Mouse (Mus musculus): ENCODE data around the gene Gm49450. TPM values are rescaled to one million over a fixed set of nuclear protein-coding genes. Genes with fewer than 3 reads are reported as not detected.
A peak's percentile ranks its signal among the peaks of the same experiment; 100 is the strongest.

The Gm49450 gene
- polyA plus RNA-seq, 1 experiment = 183 TPM

DNA sequence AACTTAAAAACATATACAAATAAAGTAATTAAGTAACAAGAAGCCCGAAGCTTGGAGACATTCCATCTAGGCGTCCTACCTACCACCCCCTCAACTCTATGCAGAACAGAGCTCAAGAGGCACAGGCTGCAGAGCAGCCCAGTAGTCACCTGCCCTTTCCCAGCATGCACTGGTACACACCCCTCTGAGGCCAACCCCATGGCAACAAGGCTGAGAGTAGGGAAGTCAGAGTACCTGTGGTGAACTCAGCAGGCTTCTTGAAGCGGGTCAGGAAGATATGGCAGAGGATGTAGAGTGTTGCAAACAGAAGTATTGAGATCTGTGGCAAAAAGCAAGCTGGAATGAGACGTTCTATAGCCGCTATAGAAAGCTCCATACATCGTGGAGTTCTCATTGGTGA lies 38.4 kb downstream of the Gm49450 start:
- TF ChIP-seq CTCF (IDR thresholded peaks at IDR 0.05; ENCODE audit: borderline replicate concordance, extremely low read depth, insufficient read depth, insufficient read length) (no peak), POLR2A (IDR thresholded peaks at IDR 0.05; ENCODE audit: borderline replicate concordance, extremely low read depth, insufficient read depth, insufficient read length, poor library complexity, severe bottlenecking) (no peak)

GRCm38 (mm10) chr15:98904692-98905091 lies 48.7 kb downstream of the Gm49450 start:
- DNase-seq (ENCODE audit: low read depth) = peak; percentile 67
- TF ChIP-seq POLR2A (IDR thresholded peaks at IDR 0.05; ENCODE audit: borderline replicate concordance, extremely low read depth, insufficient read depth, insufficient read length, poor library complexity, severe bottlenecking) = no peak
- TF ChIP-seq CTCF (IDR thresholded peaks at IDR 0.05; ENCODE audit: borderline replicate concordance, extremely low read depth, insufficient read depth, insufficient read length) = peak; percentile 81

More for the DNA sequence above, 38.4 kb downstream of the Gm49450 start:
- no peak for DNase-seq (ENCODE audit: low read depth)

DNA sequence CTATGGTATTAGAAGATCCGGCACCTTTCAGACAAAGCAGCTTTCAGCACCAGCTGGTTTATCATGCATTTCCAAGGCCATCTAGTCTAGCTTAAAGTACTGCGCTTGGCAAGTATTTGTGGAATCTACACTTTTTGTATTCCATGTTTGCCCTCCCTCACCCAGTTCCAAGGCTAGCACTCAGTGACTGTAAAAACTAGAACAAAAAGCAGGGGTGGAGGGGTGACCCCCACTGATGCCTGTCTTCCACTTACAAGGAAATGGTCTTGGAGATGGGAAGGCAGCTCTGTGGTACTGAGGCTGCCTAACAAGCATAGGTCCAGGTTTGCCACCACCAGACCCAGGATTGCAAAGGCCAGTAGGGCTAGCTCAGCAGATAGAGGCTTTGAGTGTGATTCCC lies 50.8 kb downstream of the Gm49450 start:
- no peak for DNase-seq (ENCODE audit: low read depth)

DNA sequence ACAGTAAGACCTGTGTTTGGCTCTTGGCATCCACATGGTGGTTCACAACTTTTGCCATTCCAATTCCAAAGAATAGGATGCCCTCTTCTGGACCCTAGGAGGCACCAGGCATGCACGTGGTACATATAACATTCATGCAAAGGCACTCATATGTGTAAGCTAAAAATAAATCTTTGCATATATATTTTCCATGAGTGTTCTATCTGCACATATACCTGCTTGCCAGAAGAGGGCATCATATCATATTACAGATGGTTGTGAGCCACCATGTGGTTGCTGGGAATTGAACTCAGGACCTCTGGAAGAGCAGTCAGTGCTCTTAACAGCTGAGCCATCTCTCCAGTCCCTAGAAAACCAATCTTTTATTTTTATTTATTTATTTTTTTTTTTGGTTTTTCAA lies 51.8 kb downstream of the Gm49450 start:
- TF ChIP-seq CTCF (IDR thresholded peaks at IDR 0.05; ENCODE audit: borderline replicate concordance, extremely low read depth, insufficient read depth, insufficient read length) = no peak
- no peak for TF ChIP-seq POLR2A (IDR thresholded peaks at IDR 0.05; ENCODE audit: borderline replicate concordance, extremely low read depth, insufficient read depth, insufficient read length, poor library complexity, severe bottlenecking)
- no peak for DNase-seq (ENCODE audit: low read depth)

More for the DNA sequence above, 50.8 kb downstream of the Gm49450 start:
- TF ChIP-seq CTCF (IDR thresholded peaks at IDR 0.05; ENCODE audit: borderline replicate concordance, extremely low read depth, insufficient read depth, insufficient read length) (no peak), POLR2A (IDR thresholded peaks at IDR 0.05; ENCODE audit: borderline replicate concordance, extremely low read depth, insufficient read depth, insufficient read length, poor library complexity, severe bottlenecking) (no peak)

DNA sequence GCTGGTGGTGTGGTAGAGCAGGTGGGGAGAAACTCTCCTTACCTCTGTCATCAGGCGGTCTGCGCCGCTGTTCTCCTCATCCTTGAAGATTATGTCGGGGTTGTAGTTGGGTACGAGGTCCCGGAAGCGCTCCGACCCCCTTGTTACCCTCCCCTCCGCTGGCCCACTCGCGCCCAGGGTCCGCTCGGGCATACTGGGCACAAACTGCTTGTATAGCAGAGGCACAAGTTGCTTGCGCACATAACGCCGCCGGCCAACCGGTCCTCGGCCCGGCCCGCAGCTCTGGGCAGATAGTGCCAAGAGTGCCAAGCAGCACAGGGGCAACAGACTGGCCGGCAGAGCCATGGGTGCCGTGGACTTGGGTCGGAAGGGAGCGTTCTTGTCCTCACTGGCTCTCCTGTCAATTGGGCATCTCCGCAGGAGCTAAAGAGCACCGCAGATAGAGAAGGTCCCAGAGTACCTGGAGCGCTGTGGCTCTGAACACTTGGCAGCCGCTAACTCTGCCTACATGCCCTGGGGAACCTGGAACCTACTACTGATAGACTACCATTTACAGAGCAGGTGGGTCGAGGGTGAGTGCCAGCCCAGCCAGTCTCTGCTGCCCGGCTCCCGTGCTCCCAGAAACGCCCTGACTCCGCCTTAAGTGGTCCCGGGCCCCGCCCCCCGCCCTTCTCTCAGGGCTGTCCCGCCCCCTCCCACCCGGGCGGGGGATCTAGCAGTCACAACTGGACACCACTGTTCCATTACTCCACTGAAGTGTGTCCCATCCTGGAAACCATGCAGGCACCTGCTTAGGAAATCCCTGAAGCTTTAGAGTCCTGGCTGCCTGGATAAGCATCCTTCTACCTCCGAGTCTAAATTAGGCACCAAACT lies 55.2 kb downstream of the Gm49450 start, which contains the start of gene Dhh:
Gene Dhh (minus strand): TSS at position 613 of the 873 bp plus-strand sequence.
- TF ChIP-seq POLR2A (IDR thresholded peaks at IDR 0.05; ENCODE audit: borderline replicate concordance, extremely low read depth, insufficient read depth, insufficient read length, poor library complexity, severe bottlenecking) (no peak), CTCF (IDR thresholded peaks at IDR 0.05; ENCODE audit: borderline replicate concordance, extremely low read depth, insufficient read depth, insufficient read length) (no peak)
- DNase-seq (ENCODE audit: low read depth) = peak; percentile 24

DNA sequence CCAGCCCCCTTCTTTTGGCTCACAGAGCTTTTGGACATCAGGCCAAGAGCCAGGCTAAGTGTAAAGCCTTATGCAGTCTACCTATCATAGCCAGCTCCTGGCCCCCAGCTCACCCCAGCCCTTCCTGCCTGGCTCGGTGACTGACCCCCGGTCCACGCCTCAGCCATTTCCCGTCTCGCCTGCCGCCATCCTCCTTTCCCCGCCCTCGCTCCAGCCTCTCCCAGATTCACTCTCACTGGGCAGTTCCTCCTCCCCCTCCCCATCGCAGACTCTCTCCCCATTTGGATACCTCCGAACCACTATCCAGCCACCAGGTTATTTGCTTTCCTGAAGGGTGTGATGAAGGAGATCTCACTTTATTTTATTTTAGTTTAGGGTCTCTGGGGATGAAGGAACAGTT lies 55.9 kb downstream of the Gm49450 start:
- no peak for TF ChIP-seq CTCF (IDR thresholded peaks at IDR 0.05; ENCODE audit: borderline replicate concordance, extremely low read depth, insufficient read depth, insufficient read length)
- no peak for TF ChIP-seq POLR2A (IDR thresholded peaks at IDR 0.05; ENCODE audit: borderline replicate concordance, extremely low read depth, insufficient read depth, insufficient read length, poor library complexity, severe bottlenecking)

GRCm38 (mm10) chr15:98895635-98896589 lies 57.4 kb downstream of the Gm49450 start:
- DNase-seq (ENCODE audit: low read depth) = peak; percentile 58
- TF ChIP-seq POLR2A (IDR thresholded peaks at IDR 0.05; ENCODE audit: borderline replicate concordance, extremely low read depth, insufficient read depth, insufficient read length, poor library complexity, severe bottlenecking) = no peak
- no peak for TF ChIP-seq CTCF (IDR thresholded peaks at IDR 0.05; ENCODE audit: borderline replicate concordance, extremely low read depth, insufficient read depth, insufficient read length)

More for the DNA sequence above, 55.9 kb downstream of the Gm49450 start:
- DNase-seq (ENCODE audit: low read depth) = no peak

- DNase-seq (ENCODE audit: low read depth) = no peak
- no peak for TF ChIP-seq POLR2A (IDR thresholded peaks at IDR 0.05; ENCODE audit: borderline replicate concordance, extremely low read depth, insufficient read depth, insufficient read length, poor library complexity, severe bottlenecking)
- TF ChIP-seq CTCF (IDR thresholded peaks at IDR 0.05; ENCODE audit: borderline replicate concordance, extremely low read depth, insufficient read depth, insufficient read length) = no peak
These were observed 58.4 kb downstream of the Gm49450 start for GRCm38 (mm10) chr15:98894746-98895634.

DNA sequence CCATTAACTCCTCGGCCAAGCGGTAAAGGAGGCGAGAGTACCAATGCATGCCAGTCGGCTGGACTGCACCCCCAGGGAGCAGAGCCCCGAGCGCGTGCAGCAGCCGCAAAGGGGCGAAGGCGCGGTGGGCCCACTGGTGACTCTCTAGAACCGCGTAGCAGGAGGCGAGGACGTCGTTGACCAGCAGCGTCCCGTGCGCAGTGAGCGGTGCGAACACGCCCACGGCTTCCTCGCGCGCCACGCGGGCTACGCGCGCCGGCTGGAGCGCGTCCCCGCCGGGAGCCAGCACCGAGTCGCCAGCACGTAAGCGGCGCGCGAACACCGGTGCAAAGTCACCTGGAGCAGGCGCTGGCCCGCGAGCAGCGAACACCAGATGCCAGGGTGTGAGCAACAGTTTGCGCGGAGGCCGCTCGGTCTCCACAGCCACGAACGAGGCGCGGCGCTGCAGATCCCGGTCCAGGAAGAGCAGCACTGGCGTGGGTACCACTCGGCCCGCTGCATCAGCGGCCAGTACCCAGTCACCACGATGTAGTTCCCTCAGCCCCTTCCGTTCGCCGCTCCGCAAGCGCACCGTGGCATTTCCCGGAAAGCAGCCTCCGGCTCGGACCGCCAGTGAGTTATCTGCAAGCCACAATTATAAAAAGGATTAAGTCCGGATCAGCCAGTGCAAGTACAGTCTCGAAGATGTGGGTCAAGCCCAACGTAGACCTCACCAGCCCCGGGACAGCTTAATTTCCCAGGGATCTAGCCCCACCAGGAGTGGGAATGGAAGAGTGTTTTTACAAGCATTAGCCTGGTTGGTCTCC lies 59.2 kb downstream of the Gm49450 start, which contains the start of gene Rhebl1:
Gene Rhebl1 (minus strand): TSS at position 601 of the 806 bp plus-strand sequence.
- no peak for TF ChIP-seq CTCF (IDR thresholded peaks at IDR 0.05; ENCODE audit: borderline replicate concordance, extremely low read depth, insufficient read depth, insufficient read length)
- no peak for TF ChIP-seq POLR2A (IDR thresholded peaks at IDR 0.05; ENCODE audit: borderline replicate concordance, extremely low read depth, insufficient read depth, insufficient read length, poor library complexity, severe bottlenecking)
- DNase-seq (ENCODE audit: low read depth) = peak; percentile 39

Measured in brain, embryonic 14.5 days (tissue).